ENCODE assay signal across 11 mouse cellular contexts in the genomic region with DNA sequence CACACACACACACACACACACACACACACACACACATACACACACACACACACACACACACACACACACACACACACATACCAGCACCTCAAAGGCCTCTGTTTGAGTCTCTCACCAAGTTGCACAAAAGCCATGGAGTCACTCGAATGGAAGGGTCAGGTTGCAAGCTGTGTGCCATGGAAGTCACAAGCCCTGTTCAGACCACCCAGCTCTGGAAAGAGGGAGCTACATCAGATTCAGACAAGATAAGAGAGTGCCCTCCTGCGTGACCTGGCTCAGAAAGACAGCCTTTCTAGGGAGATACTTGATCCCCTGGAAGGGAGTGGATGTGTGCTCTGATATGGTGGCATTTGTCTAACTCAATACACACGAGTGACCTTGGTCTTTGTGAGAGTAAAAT. TPM values are rescaled to one million over a fixed set of nuclear protein-coding genes. Genes with fewer than 3 reads are reported as not detected.
DNase-seq lines count a peak whose midpoint lies in the region; ATAC-seq lines count a peak whose summit lies in the region.
"Had no signal": no experiment of that assay in that cellular context is flagged by ENCODE, and none has a peak within 500 bp of the region (broad histone marks: within the 10 kb centered on the region; RNA-seq: fewer than 3 reads in every experiment).

No protein-coding gene starts in this region.

- 54% methylated on average over 3 of the region's 3 CpGs for WGBS in heart, embryonic 15.5 days
- WGBS in lung, embryonic 15.5 days: 28% methylated on average over 3 of the region's 3 CpGs
- WGBS in embryonic facial prominence, embryonic 14.5 days: 26% methylated on average over 3 of the region's 3 CpGs
- 28% methylated on average over 3 of the region's 3 CpGs for WGBS in stomach, embryonic 14.5 days

- H3K9ac ChIP-seq in heart, embryonic 15.5 days: no peak overlapping the region
- 0 out of 2 replicates have a peak overlapping the region, but pooled peaks have one; percentile 24 for H3K9ac ChIP-seq in lung, embryonic 15.5 days
- no peak overlapping the region for H3K9ac ChIP-seq in embryonic facial prominence, embryonic 14.5 days (ENCODE audit: low read depth, low read length)
- H3K9ac ChIP-seq in stomach, embryonic 14.5 days (replicated peaks; ENCODE audit: low read depth, low read length): no peak overlapping the region
- H3K9ac ChIP-seq: liver, embryonic 14.5 days had no signal

- no peak for DNase-seq in heart, adult 18-20 months
- no peak for DNase-seq in lung, postnatal 14 days
- DNase-seq in embryonic facial prominence, embryonic 14.5 days (ENCODE audit: low spot score): no peak
- DNase-seq in layer of hippocampus, postnatal 36 days: no peak
- DNase-seq: cerebellum, adult 9-10 months had no signal

- no peaks in the 10 kb centered on the region for H3K36me3 ChIP-seq in heart, embryonic 15.5 days
- H3K36me3 ChIP-seq in lung, embryonic 15.5 days: no peaks in the 10 kb centered on the region
- no peaks in the 10 kb centered on the region for H3K36me3 ChIP-seq in embryonic facial prominence, embryonic 14.5 days (ENCODE audit: control insufficient read depth, insufficient read depth, low read length)
- 0 out of 2 replicates have a peak, but pooled peaks cover 3% of the 10 kb centered on the region for H3K36me3 ChIP-seq in stomach, embryonic 14.5 days (ENCODE audit: control insufficient read depth, insufficient read depth, low read length)

- no peak overlapping the region for H3K4me3 ChIP-seq in heart, embryonic 15.5 days
- H3K4me3 ChIP-seq in lung, embryonic 15.5 days: peak overlapping the region; percentile 52
- peak overlapping the region; percentile 39 for H3K4me3 ChIP-seq in embryonic facial prominence, embryonic 14.5 days (ENCODE audit: low read depth, low read length)
- peak overlapping the region; percentile 52; the same call in 1 of the 2 replicates for H3K4me3 ChIP-seq in stomach, embryonic 14.5 days (ENCODE audit: low read depth, low read length)

- ATAC-seq in heart, embryonic 15.5 days (replicated peaks; ENCODE audit: insufficient number of reproducible peaks, insufficient read depth, low FRiP score, low read depth): no peak
- ATAC-seq in lung, embryonic 15.5 days (ENCODE audit: borderline replicate concordance, extremely low read depth, low FRiP score, low TSS enrichment): no peak
- ATAC-seq in embryonic facial prominence, embryonic 14.5 days (ENCODE audit: low read depth): no peak
- no peak for ATAC-seq in stomach, embryonic 14.5 days (ENCODE audit: insufficient number of reproducible peaks, insufficient read depth, low FRiP score, low read depth)
- ATAC-seq: CD4-positive, CD25-positive, alpha-beta regulatory T cell, adult 4 months had no signal

- peaks cover 44% of the 10 kb centered on the region for H3K4me1 ChIP-seq in heart, embryonic 15.5 days (replicated peaks)
- peaks cover 39% of the 10 kb centered on the region for H3K4me1 ChIP-seq in lung, embryonic 15.5 days
- peaks cover 57% of the 10 kb centered on the region for H3K4me1 ChIP-seq in embryonic facial prominence, embryonic 14.5 days (ENCODE audit: control insufficient read depth, insufficient read depth, low read length)
- H3K4me1 ChIP-seq in stomach, embryonic 14.5 days (ENCODE audit: control insufficient read depth, insufficient read depth, low read length): peaks cover 12% of the 10 kb centered on the region; the same call in 1 of the 2 replicates

- no peak overlapping the region for H3K27ac ChIP-seq in heart, embryonic 15.5 days
- no peak overlapping the region for H3K27ac ChIP-seq in lung, embryonic 15.5 days
- no peak overlapping the region for H3K27ac ChIP-seq in embryonic facial prominence, embryonic 14.5 days (replicated peaks; ENCODE audit: low read depth, low read length)
- H3K27ac ChIP-seq in stomach, embryonic 14.5 days (ENCODE audit: low read length): no peak overlapping the region
- H3K27ac ChIP-seq: liver, embryonic 14.5 days had no signal

- H3K4me2 ChIP-seq in heart, embryonic 15.5 days: peak overlapping the region; percentile 59
- H3K4me2 ChIP-seq in lung, embryonic 15.5 days: peak overlapping the region; percentile 57
- peak overlapping the region; percentile 49 for H3K4me2 ChIP-seq in embryonic facial prominence, embryonic 14.5 days (ENCODE audit: low read depth, low read length)
- H3K4me2 ChIP-seq in stomach, embryonic 14.5 days (replicated peaks; ENCODE audit: low read depth, low read length): peak overlapping the region; percentile 41

- no peaks in the 10 kb centered on the region for H3K27me3 ChIP-seq in heart, embryonic 15.5 days
- H3K27me3 ChIP-seq in lung, embryonic 15.5 days: no peaks in the 10 kb centered on the region
- H3K27me3 ChIP-seq in embryonic facial prominence, embryonic 14.5 days (replicated peaks; ENCODE audit: control insufficient read depth, insufficient read depth, low read length): no peaks in the 10 kb centered on the region
- no peaks in the 10 kb centered on the region for H3K27me3 ChIP-seq in stomach, embryonic 14.5 days (ENCODE audit: control insufficient read depth, insufficient read depth, low read length)

- no peaks in the 10 kb centered on the region for H3K9me3 ChIP-seq in heart, embryonic 15.5 days (replicated peaks)
- H3K9me3 ChIP-seq in lung, embryonic 15.5 days: no peaks in the 10 kb centered on the region
- no peaks in the 10 kb centered on the region for H3K9me3 ChIP-seq in embryonic facial prominence, embryonic 14.5 days (ENCODE audit: control insufficient read depth, low read length)
- H3K9me3 ChIP-seq in stomach, embryonic 14.5 days (ENCODE audit: control insufficient read depth, low read depth, low read length): no peaks in the 10 kb centered on the region

RNA-seq across cellular contexts. Expression of gene Frem1, which starts 2.9 kb away (rescaled TPM):
- 3.5 and 4.4 TPM in 2 replicates for polyA plus RNA-seq in heart, embryonic 15.5 days (2015; fragmentation: Nextera tagmentation; extraction: Ambion mirVana)
- under 1 TPM; 0.17 to 0.33 TPM for total RNA-seq in heart, adult 18-20 months (2021)
- polyA plus RNA-seq in lung, embryonic 15.5 days (2015; fragmentation: Nextera tagmentation; extraction: Ambion mirVana): 30.5 and 35.1 TPM in 2 replicates
- polyA plus RNA-seq in embryonic facial prominence, embryonic 14.5 days (2014; fragmentation: Nextera tagmentation; extraction: Ambion mirVana): 16.0 and 17.0 TPM in 2 replicates
- polyA plus RNA-seq in stomach, embryonic 14.5 days (2014; fragmentation: Nextera tagmentation; extraction: Ambion mirVana): 25.1 and 27.9 TPM in 2 replicates
- 1 to 10 TPM; 2.7 to 3.1 TPM for total RNA-seq in layer of hippocampus, postnatal 36 days (2021)
- total RNA-seq: hematopoietic stem cell, adult 5-6 weeks had no signal
- polyA plus RNA-seq: CD4-positive, CD25-positive, alpha-beta regulatory T cell, adult 4 months had no signal
